Mouse (Mus musculus): ENCODE results near the gene Hoxc10. TPM values are rescaled to one million over a fixed set of nuclear protein-coding genes. Genes with fewer than 3 reads are reported as not detected.

Gene Hoxc10
- polyA plus RNA-seq, 1 experiment from 2014 or later, result 0.25 TPM

- peak overlapping the region; percentile 45; the same call in 1 of the 2 replicates for H3K9ac ChIP-seq (ENCODE audit: low read depth, low read length)
- no peaks in the 10 kb centered on the region for H3K4me1 ChIP-seq (replicated peaks; ENCODE audit: control insufficient read depth, insufficient read depth, low read length)
Measured at GRCm38 (mm10) chr15:103015009-103015399, 48.4 kb downstream of the Hoxc10 start.

GRCm38 (mm10) chr15:103015406-103016166 lies 49.0 kb downstream of the Hoxc10 start:
- Histone ChIP-seq H3K4me2 (replicated peaks; ENCODE audit: low read depth) (peak overlapping the region; percentile 61), H3K27me3 (replicated peaks; ENCODE audit: control insufficient read depth, insufficient read depth, low read length) (peaks cover 91% of the 10 kb centered on the region), H3K4me1 (replicated peaks; ENCODE audit: control insufficient read depth, insufficient read depth, low read length) (no peaks in the 10 kb centered on the region), H3K27ac (ENCODE audit: low read depth, low read length) (no peak overlapping the region), H3K9me3 (ENCODE audit: control insufficient read depth) (no peaks in the 10 kb centered on the region), H3K36me3 (ENCODE audit: control insufficient read depth, insufficient read depth) (no peaks in the 10 kb centered on the region), H3K9ac (ENCODE audit: low read depth, low read length) (peak overlapping the region; percentile 45; the same call in 1 of the 2 replicates), H3K4me3 (ENCODE audit: low read depth, low read length) (peak overlapping the region; percentile 40; the same call in 1 of the 2 replicates)
- 15% methylated on average over 19 of the region's 19 CpGs for WGBS
- no peak for TF ChIP-seq CTCF (IDR thresholded peaks at IDR 0.05; ENCODE audit: low read depth)
- ATAC-seq, result no peak

More at GRCm38 (mm10) chr15:103015009-103015399, 48.4 kb downstream of the Hoxc10 start:
- no peaks in the 10 kb centered on the region for H3K9me3 ChIP-seq (ENCODE audit: control insufficient read depth)
- H3K4me3 ChIP-seq (ENCODE audit: low read depth, low read length), result peak overlapping the region; percentile 40
- ATAC-seq, result 0 out of 2 replicates have a peak, but pooled peaks have one; percentile 14
- H3K4me2 ChIP-seq (replicated peaks; ENCODE audit: low read depth), result peak overlapping the region; percentile 61
- no peak for TF ChIP-seq CTCF (IDR thresholded peaks at IDR 0.05; ENCODE audit: low read depth)
- no peak overlapping the region for H3K27ac ChIP-seq (ENCODE audit: low read depth, low read length)
- peaks cover 92% of the 10 kb centered on the region for H3K27me3 ChIP-seq (replicated peaks; ENCODE audit: control insufficient read depth, insufficient read depth, low read length)
- no peaks in the 10 kb centered on the region for H3K36me3 ChIP-seq (ENCODE audit: control insufficient read depth, insufficient read depth)
- WGBS, result 2% methylated on average over 27 of the region's 28 CpGs

GRCm38 (mm10) chr15:103018636-103019035 lies 52.0 kb downstream of the Hoxc10 start, which contains the start of gene Hoxc4:
Gene Hoxc4 (plus strand): TSS chr15:103018934.
- no peak within 1 kb of the TSS for H3K4me3 ChIP-seq (ENCODE audit: low read depth, low read length)
- no peaks in the 10 kb centered on the region for H3K36me3 ChIP-seq (ENCODE audit: control insufficient read depth, insufficient read depth)
- peaks cover 89% of the 10 kb centered on the region for H3K27me3 ChIP-seq (replicated peaks; ENCODE audit: control insufficient read depth, insufficient read depth, low read length)
- no peak within 1 kb of the TSS for H3K9ac ChIP-seq (ENCODE audit: low read depth, low read length)
- H3K9me3 ChIP-seq (ENCODE audit: control insufficient read depth), result no peaks in the 10 kb centered on the region
- ATAC-seq, result no peak
- no peak within 1 kb of the TSS for H3K27ac ChIP-seq (ENCODE audit: low read depth, low read length)
- no peak for TF ChIP-seq CTCF (IDR thresholded peaks at IDR 0.05; ENCODE audit: low read depth)
- H3K4me2 ChIP-seq (replicated peaks; ENCODE audit: low read depth), result no peak within 1 kb of the TSS
- no peaks in the 10 kb centered on the region for H3K4me1 ChIP-seq (replicated peaks; ENCODE audit: control insufficient read depth, insufficient read depth, low read length)
- 35% methylated on average over 9 of the region's 9 CpGs for WGBS

- Histone ChIP-seq H3K27me3 (replicated peaks; ENCODE audit: control insufficient read depth, insufficient read depth, low read length) (peaks cover 83% of the 10 kb centered on the region), H3K4me1 (replicated peaks; ENCODE audit: control insufficient read depth, insufficient read depth, low read length) (no peaks in the 10 kb centered on the region), H3K9ac (ENCODE audit: low read depth, low read length) (no peak overlapping the region), H3K27ac (ENCODE audit: low read depth, low read length) (no peak overlapping the region), H3K4me2 (replicated peaks; ENCODE audit: low read depth) (no peak overlapping the region), H3K4me3 (ENCODE audit: low read depth, low read length) (no peak overlapping the region), H3K36me3 (ENCODE audit: control insufficient read depth, insufficient read depth) (no peaks in the 10 kb centered on the region), H3K9me3 (ENCODE audit: control insufficient read depth) (no peaks in the 10 kb centered on the region)
- 14% methylated on average over 8 of the region's 8 CpGs for WGBS
- no peak for ATAC-seq
- TF ChIP-seq CTCF (IDR thresholded peaks at IDR 0.05; ENCODE audit: low read depth), result no peak
Measured at GRCm38 (mm10) chr15:103020899-103021418, 54.4 kb downstream of the Hoxc10 start.

MicroRNAs encoded within 50 kb of the gene (microRNA counts, 519-probe panel; counts per million panel counts)
- microRNA mmu-miR-615-3p (not detected), microRNA mmu-miR-615-5p (not detected)

Small RNA genes within 50 kb of the gene (microRNA-seq; reads per million reads assigned to microRNA genes)
- gene Mir196a-2 (9.5 reads per million, percentile 20 among the genes with 10 or more reads in this experiment), gene Mir615 (290 reads per million, percentile 61 among the genes with 10 or more reads in this experiment)

Other genes starting within 250 kb of the Hoxc10 start
- 14.2 and 14.4 TPM in 2 replicates for gene Calcoco1, start 244.6 kb upstream of the Hoxc10 start, polyA plus RNA-seq (2015; fragmentation: Nextera tagmentation; extraction: Ambion mirVana)
- gene Hoxc13, start 45.7 kb upstream of the Hoxc10 start, polyA plus RNA-seq (2015; fragmentation: Nextera tagmentation; extraction: Ambion mirVana), result not detected in 2 replicates
- gene Hoxc12, start 30.0 kb upstream of the Hoxc10 start, polyA plus RNA-seq (2015; fragmentation: Nextera tagmentation; extraction: Ambion mirVana), result not detected in 2 replicates
- not detected in 2 replicates for gene Hoxc11, start 12.4 kb upstream of the Hoxc10 start, polyA plus RNA-seq (2015; fragmentation: Nextera tagmentation; extraction: Ambion mirVana)
- 3.4 and 3.9 TPM in 2 replicates for gene Hoxc5, start 647 bp downstream of the Hoxc10 start, polyA plus RNA-seq (2015; fragmentation: Nextera tagmentation; extraction: Ambion mirVana)
- 0.43 and 0.58 TPM in 2 replicates for gene Hoxc9, start 9.6 kb downstream of the Hoxc10 start, polyA plus RNA-seq (2015; fragmentation: Nextera tagmentation; extraction: Ambion mirVana)
- gene Hoxc8, start 23.8 kb downstream of the Hoxc10 start, polyA plus RNA-seq (2015; fragmentation: Nextera tagmentation; extraction: Ambion mirVana), result 3.5 and 4.6 TPM in 2 replicates
- gene Hoxc6, start 31.5 kb downstream of the Hoxc10 start, polyA plus RNA-seq (2015; fragmentation: Nextera tagmentation; extraction: Ambion mirVana), result 3.0 and 3.5 TPM in 2 replicates
- gene Hoxc4, start 52.1 kb downstream of the Hoxc10 start, polyA plus RNA-seq (2015; fragmentation: Nextera tagmentation; extraction: Ambion mirVana), result 4.8 and 5.2 TPM in 2 replicates
- 8.6 and 9.2 TPM in 2 replicates for gene Smug1, start 200.3 kb downstream of the Hoxc10 start, polyA plus RNA-seq (2015; fragmentation: Nextera tagmentation; extraction: Ambion mirVana)

Data from intestine, postnatal 0 days (tissue).